Mouse (Mus musculus) midbrain, embryonic 12.5 days (tissue): ENCODE data around the gene Timm29. TPM values are rescaled to one million over a fixed set of nuclear protein-coding genes. Genes with fewer than 3 reads are reported as not detected.

Experiments
- ATAC-seq: fragments of 200-750 bp; cut with Nextera tagmentation; 2 replicates; pipeline ENCODE4 v1.8.0; 2017; ENCODE audit warnings: low read depth, moderate TSS enrichment, moderate library complexity; ENCODE audit not compliant: low FRiP score
- H3K27ac ChIP-seq: fragments of 300-500 bp; sonication (generic); replicated peaks from 2 replicates; pipeline ENCODE4 v1.5.1; 2016; ENCODE audit warnings: mild to moderate bottlenecking
- H3K27me3 ChIP-seq: fragments of 300-500 bp; sonication (generic); 2 replicates; pipeline ENCODE4 v1.6.1; 2016; ENCODE audit warnings: mild to moderate bottlenecking
- H3K36me3 ChIP-seq: fragments of 300-500 bp; sonication (generic); 2 replicates; pipeline ENCODE4 v1.6.1; 2016
- H3K4me1 ChIP-seq: fragments of 300-500 bp; sonication (generic); 2 replicates; pipeline ENCODE4 v1.6.1; 2016
- H3K4me2 ChIP-seq: fragments of 300-500 bp; sonication (generic); replicated peaks from 2 replicates; pipeline ENCODE4 v1.6.1; 2016; ENCODE audit warnings: mild to moderate bottlenecking, moderate library complexity
- H3K4me3 ChIP-seq: fragments of 300-500 bp; sonication (generic); 2 replicates; pipeline ENCODE4 v1.5.1; 2016; ENCODE audit warnings: mild to moderate bottlenecking
- H3K9ac ChIP-seq: fragments of 300-500 bp; sonication (generic); replicated peaks from 2 replicates; pipeline ENCODE4 v1.6.1; 2016; ENCODE audit warnings: mild to moderate bottlenecking, moderate library complexity
- H3K9me3 ChIP-seq: fragments of 300-500 bp; sonication (generic); 2 replicates; pipeline ENCODE4 v1.6.1; 2016; ENCODE audit warnings: mild to moderate bottlenecking
- WGBS: fragments of 180-500 bp; shearing (Covaris S2); methylation state at CpG from one replicate; pipeline ENCODE4 v1.1.7; 2016; 5-methylcytosine and 5-hydroxymethylcytosine counted together
- microRNA counts: library from miRNA; unstranded; fragments of <30 nt; microRNA quantifications from one replicate; lab custom pipeline; 2017
- microRNA-seq: library from miRNA; unstranded; fragments of <30 nt; microRNA quantifications from one replicate; pipeline ENCODE4, GENCODE M21; 2017
- polyA plus RNA-seq: library from polyadenylated mRNA; unstranded; fragments of >200 nt; fragmentation: Nextera tagmentation; extraction: Ambion mirVana; gene quantifications from 2 replicates; pipeline ENCODE4 v1.2.1, GENCODE M21; 2016

Timm29 gene
- polyA plus RNA-seq, 1 experiment from 2014 or later = 57.6 TPM

DNA sequence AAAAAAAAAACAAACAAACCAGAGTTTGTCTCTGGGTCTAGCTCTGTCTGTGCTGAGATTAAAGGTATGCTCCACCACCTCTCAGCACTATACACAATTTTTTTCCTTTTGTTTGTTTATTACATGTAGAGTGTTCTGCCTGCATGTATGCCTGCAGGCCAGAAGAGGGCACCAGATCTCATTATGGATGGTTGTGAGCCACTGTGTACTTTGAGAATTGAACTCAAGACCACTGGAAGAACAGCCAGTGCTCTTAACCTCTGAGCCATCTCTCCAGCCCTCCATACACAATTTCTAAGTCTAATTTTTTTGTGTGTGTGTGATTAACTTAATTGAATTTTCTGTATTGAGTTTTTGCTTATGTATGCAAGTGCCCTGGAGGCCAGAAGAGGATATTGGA lies 34.0 kb downstream of the Timm29 start:
- Histone ChIP-seq H3K4me1 (peaks cover 11% of the 10 kb centered on the region), H3K9me3 (no peaks in the 10 kb centered on the region), H3K27me3 (no peaks in the 10 kb centered on the region), H3K4me3 (no peak overlapping the region), H3K4me2 (no peak overlapping the region), H3K9ac (no peak overlapping the region), H3K27ac (no peak overlapping the region), H3K36me3 (no peaks in the 10 kb centered on the region)
- ATAC-seq = no peak

DNA sequence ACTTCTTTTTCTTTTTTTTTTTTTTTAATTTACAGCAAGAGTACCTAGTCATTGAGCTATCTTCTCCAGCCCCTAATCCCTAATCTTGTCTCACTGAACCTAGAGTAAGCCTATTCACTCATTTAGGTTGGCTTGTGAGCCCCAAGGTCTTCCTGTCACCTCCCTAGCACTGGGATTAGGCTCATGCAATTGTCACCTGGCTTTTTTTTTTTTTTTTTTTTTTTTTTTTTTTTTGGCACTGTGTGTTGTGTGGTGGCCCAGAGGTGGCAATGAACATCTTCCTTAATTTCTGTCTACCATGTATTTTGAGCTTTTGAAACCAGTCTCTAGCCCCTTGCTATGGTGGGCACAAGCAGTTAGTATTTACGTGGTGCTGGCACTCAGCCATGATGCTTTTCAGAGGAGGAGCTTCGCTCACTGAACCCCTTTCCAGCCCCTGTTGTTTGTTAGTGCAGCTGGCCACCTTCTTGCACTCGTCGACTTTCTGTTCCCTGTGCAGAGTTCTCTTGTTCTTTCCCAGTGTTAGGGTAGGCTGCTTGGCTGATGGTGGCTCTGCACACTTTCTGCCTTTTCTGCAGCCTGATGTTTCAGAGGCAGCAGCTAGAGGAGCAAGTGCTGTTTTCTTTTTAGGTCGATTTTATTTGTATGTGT lies 34.7 kb downstream of the Timm29 start:
- Histone ChIP-seq H3K4me2 (no peak overlapping the region), H3K4me3 (no peak overlapping the region), H3K4me1 (peaks cover 11% of the 10 kb centered on the region), H3K27ac (no peak overlapping the region), H3K9ac (no peak overlapping the region), H3K9me3 (no peaks in the 10 kb centered on the region), H3K36me3 (no peaks in the 10 kb centered on the region), H3K27me3 (no peaks in the 10 kb centered on the region)
- 90% methylated on average over 5 of the region's 5 CpGs for WGBS
- ATAC-seq = no peak

DNA sequence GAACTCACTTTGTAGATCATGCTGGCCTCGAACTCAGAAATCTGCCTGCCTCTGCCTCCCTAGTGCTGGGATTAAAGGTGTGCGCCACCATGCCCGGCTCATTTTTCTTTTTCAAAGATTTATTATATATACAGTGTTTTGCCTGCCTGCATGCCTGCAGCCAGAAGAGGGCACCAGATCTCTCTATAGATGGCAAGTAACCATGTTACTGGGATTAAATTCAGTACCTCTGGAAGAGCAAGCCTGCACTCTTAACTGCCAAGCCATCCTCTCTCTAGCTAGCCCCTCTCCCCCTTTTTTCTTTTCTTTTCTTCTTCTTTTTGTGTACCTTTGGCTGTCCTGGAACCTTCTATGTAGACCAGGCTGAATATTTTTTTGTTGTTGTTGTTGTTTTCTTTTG lies 38.2 kb downstream of the Timm29 start:
- Histone ChIP-seq H3K4me2 (no peak overlapping the region), H3K9ac (no peak overlapping the region), H3K9me3 (no peaks in the 10 kb centered on the region), H3K4me1 (no peaks in the 10 kb centered on the region; the same call in 1 of the 2 replicates), H3K27me3 (no peaks in the 10 kb centered on the region), H3K36me3 (peaks cover 31% of the 10 kb centered on the region), H3K4me3 (no peak overlapping the region), H3K27ac (no peak overlapping the region)
- WGBS = 86% methylated on average over 3 of the region's 3 CpGs
- ATAC-seq = no peak

DNA sequence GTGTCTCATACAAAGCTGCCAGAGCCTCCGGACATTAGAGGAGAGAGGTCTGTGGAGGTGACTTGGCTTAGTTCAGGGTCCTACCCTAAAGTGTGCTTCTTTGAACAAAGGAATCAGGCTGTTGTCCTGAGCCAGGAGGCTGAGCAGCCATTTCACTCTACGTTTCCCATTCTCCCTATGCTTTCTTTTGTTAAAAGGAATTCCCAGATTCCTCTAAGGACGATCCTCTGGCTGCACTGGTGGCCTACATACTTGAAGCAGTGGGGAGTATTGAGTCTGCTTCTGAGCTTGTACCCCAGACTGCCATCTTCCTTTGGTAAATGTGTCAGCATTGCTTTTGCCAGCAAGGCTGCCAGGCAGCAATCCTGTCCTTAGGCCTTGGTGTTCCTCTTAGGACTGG lies 40.6 kb downstream of the Timm29 start:
- H3K4me2 ChIP-seq = no peak overlapping the region
- ATAC-seq = no peak
- WGBS = 67% methylated on average over 3 of the region's 3 CpGs
- H3K27me3 ChIP-seq = no peaks in the 10 kb centered on the region
- peaks cover 56% of the 10 kb centered on the region for H3K36me3 ChIP-seq
- no peak overlapping the region for H3K9ac ChIP-seq
- H3K4me1 ChIP-seq = no peaks in the 10 kb centered on the region
- H3K4me3 ChIP-seq = no peak overlapping the region
- no peak overlapping the region for H3K27ac ChIP-seq
- no peaks in the 10 kb centered on the region for H3K9me3 ChIP-seq

DNA sequence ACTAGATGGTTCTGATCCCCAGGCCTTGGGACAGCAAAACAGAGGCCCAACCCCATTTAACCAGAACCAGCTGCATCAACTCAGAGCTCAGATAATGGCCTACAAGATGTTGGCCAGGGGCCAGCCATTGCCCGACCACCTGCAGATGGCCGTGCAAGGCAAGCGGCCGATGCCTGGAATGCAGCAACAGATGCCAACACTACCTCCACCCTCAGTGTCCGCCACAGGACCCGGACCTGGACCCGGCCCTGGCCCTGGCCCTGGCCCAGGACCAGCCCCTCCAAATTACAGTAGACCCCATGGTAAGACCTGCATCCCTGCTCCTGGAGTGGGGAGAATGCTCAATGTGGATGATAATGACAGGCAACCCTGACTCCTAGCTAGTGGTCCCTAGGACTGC lies 43.1 kb downstream of the Timm29 start:
- Histone ChIP-seq H3K27ac (no peak overlapping the region), H3K27me3 (no peaks in the 10 kb centered on the region), H3K36me3 (peaks cover 81% of the 10 kb centered on the region), H3K9me3 (no peaks in the 10 kb centered on the region), H3K9ac (no peak overlapping the region), H3K4me1 (no peaks in the 10 kb centered on the region), H3K4me2 (no peak overlapping the region), H3K4me3 (no peak overlapping the region)
- ATAC-seq = no peak
- 88% methylated on average over 7 of the region's 7 CpGs for WGBS

DNA sequence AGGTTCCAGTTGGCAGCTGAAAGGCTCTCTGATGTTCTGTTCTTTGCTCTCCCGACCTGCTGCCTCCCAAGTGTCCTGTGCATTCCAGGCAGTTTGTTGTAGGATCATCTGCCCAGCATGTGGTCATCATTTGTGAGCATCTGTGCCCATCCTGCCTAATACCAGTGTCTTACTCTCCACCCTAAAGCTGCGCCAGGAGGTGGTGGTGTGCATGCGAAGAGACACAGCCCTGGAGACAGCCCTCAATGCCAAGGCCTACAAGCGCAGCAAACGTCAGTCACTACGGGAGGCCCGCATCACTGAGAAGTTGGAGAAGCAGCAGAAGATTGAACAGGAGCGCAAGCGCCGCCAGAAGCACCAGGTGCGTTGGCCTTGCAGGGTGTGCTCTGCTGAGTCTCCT lies 46.5 kb downstream of the Timm29 start:
- H3K36me3 ChIP-seq = peaks cover 100% of the 10 kb centered on the region
- no peak overlapping the region for H3K27ac ChIP-seq
- WGBS = 95% methylated on average over 11 of the region's 11 CpGs
- no peak overlapping the region for H3K4me3 ChIP-seq
- no peak overlapping the region for H3K4me2 ChIP-seq
- ATAC-seq = no peak
- no peaks in the 10 kb centered on the region for H3K27me3 ChIP-seq
- H3K9me3 ChIP-seq = no peaks in the 10 kb centered on the region
- no peaks in the 10 kb centered on the region for H3K4me1 ChIP-seq
- no peak overlapping the region for H3K9ac ChIP-seq

MicroRNAs within 50 kb of the gene (microRNA counts, 519-probe panel; counts per million panel counts)
- not detected for microRNA mmu-miR-1946b (lab: Ali Mortazavi, UCI)

Small RNAs within 50 kb of the gene (microRNA-seq; reads per million reads assigned to microRNA genes)
- gene Mir1946b = not detected

Other genes starting within 250 kb of the Timm29 start
- 314 and 322 TPM in 2 replicates for gene Ilf3, start 224.9 kb upstream of the Timm29 start, polyA plus RNA-seq
- 45.3 and 50.7 TPM in 2 replicates for gene Qtrt1, start 180.9 kb upstream of the Timm29 start, polyA plus RNA-seq
- 76.6 and 76.7 TPM in 2 replicates for gene Dnm2, start 167.8 kb upstream of the Timm29 start, polyA plus RNA-seq
- gene Tmed1, start 82.5 kb upstream of the Timm29 start, polyA plus RNA-seq = 67.6 and 76.5 TPM in 2 replicates
- 5.9 and 7.0 TPM in 2 replicates for gene AB124611, start 66.5 kb upstream of the Timm29 start, polyA plus RNA-seq
- gene Carm1, start 45.8 kb upstream of the Timm29 start, polyA plus RNA-seq = 65.6 and 69.3 TPM in 2 replicates
- 20.8 and 21.2 TPM in 2 replicates for gene Yipf2, start 106 bp downstream of the Timm29 start, polyA plus RNA-seq
- gene Smarca4, start 23.4 kb downstream of the Timm29 start, polyA plus RNA-seq = 178 and 189 TPM in 2 replicates
- gene Ldlr, start 130.8 kb downstream of the Timm29 start, polyA plus RNA-seq = 39.5 and 43.5 TPM in 2 replicates
- 74.2 and 87.2 TPM in 2 replicates for gene Spc24, start 167.6 kb downstream of the Timm29 start, polyA plus RNA-seq
- 7.7 and 9.9 TPM in 2 replicates for gene Kank2, start 206.0 kb downstream of the Timm29 start, polyA plus RNA-seq
- 0.28 and 0.64 TPM in 2 replicates for gene Angptl8, start 242.8 kb downstream of the Timm29 start, polyA plus RNA-seq